Mouse (Mus musculus): ENCODE results near the gene Asb10.
A peak's percentile ranks its signal among the peaks of the same experiment; 100 is the strongest.

The Asb10 gene

GRCm38 (mm10) chr5:24536511-24536910 lies 4.3 kb downstream of the Asb10 start:
- no peak for DNase-seq (ENCODE audit: low spot score in 2 of 2)

- DNase-seq (ENCODE audit: low spot score in 2 of 2) = no peak
These were observed 5.0 kb downstream of the Asb10 start for GRCm38 (mm10) chr5:24535731-24536130.

DNA sequence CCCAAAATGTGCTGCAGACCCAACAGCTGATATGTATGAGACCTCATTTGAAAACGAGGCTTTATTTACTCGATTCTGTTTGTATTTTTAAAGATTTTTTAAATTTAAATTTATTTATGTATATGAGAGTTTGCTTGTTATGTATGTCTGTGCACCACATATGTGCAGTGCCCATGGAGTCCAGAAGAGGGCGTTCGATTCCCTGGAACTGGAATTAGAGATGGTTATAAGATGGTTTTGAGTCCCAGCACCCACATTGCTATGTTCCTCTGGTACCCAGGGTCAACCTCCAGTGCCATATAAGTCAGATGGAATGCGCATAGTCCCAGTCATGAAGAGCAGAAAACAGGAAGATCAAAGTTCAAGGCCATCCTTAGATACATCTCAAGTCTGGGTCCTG lies 6.5 kb downstream of the Asb10 start:
- no peak for DNase-seq (ENCODE audit: low spot score in 2 of 2)

DNA sequence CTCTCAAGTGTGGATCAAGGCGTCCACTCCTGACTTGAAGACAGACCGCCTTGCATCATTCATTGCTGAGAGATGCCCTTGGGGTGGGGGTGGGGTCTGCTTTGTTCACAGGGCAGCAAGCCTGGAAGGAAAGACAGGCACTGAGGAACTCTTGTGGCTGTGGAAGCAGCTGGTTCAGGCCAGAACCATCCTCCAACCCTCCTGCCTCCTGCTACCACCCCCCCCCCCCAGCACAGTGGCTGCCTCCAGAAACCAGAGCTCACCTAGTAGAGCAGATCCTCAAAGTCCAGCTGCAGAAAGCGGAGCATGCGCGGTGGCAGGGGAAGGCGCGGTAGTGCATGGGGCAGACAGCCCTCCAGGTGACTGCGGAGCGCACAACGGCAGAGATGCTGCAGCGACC lies 7.4 kb downstream of the Asb10 start:
- DNase-seq (ENCODE audit: low spot score in 2 of 2) = no peak

- DNase-seq (ENCODE audit: low spot score in 2 of 2) = peak; percentile 75 to 83
These were observed 10.6 kb downstream of the Asb10 start for GRCm38 (mm10) chr5:24530042-24530689.

DNA sequence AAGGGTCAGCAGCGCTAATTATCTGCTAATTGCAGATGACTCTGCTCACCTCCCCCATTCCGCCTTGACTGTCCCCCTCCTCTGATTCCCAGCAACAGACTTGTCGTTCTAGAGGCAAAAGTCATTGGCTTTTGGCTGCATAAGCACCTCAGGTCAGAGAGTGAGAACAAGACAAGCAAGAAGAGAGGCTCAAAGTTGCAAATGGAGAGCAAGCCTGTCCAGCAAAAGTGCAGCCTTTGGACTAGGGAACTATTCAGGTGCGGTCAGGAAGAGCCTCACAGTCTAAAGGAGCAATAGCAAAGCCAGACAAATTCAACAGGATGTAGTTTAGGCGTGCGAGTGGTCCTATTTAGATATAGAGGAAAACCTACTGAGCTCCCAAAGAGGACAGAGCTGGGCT lies 13.0 kb downstream of the Asb10 start:
- DNase-seq (ENCODE audit: low spot score in 2 of 2) = no peak

- no peak for DNase-seq (ENCODE audit: low spot score in 2 of 2)
These were observed 13.9 kb downstream of the Asb10 start, which contains the start of gene Gbx1 for GRCm38 (mm10) chr5:24526889-24527230. Gene Gbx1 (minus strand): TSS chr5:24527202.

DNA sequence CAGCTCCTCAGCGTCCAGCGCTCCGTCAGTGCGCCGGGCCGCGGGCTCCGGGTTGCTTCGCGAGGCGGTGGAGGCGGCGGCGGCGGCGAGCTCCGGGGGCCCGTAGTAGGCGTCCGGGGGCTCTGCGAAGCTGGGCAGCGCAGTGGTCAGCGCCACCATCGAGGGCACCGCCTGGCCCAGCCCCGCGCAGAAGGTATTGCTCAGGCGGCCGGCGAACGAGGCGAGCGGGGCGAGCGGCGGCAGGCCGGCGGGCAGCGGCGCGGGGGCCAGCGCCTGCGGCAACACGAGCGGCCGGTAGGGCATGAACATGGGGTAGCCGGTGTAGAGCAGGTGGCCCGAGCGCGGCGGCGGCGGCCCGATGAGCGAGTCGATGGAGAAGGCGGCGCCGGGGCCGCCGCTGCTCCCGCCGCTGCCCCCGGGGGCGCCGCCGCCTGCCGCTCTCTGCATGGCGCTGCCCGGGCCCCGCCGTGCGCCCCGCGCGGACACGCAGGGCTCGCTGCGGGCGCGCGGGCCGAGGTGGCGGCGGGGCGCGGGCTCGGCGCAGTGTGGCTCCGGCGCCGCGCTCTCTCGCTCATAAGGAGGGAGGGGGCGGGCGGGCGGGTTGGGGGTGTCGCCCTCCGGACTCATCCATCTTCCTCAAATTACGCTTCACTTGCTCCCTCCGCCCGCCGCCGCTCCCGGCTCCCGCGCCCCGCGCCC lies 14.4 kb downstream of the Asb10 start:
- no peak for DNase-seq (ENCODE audit: low spot score in 2 of 2)

DNA sequence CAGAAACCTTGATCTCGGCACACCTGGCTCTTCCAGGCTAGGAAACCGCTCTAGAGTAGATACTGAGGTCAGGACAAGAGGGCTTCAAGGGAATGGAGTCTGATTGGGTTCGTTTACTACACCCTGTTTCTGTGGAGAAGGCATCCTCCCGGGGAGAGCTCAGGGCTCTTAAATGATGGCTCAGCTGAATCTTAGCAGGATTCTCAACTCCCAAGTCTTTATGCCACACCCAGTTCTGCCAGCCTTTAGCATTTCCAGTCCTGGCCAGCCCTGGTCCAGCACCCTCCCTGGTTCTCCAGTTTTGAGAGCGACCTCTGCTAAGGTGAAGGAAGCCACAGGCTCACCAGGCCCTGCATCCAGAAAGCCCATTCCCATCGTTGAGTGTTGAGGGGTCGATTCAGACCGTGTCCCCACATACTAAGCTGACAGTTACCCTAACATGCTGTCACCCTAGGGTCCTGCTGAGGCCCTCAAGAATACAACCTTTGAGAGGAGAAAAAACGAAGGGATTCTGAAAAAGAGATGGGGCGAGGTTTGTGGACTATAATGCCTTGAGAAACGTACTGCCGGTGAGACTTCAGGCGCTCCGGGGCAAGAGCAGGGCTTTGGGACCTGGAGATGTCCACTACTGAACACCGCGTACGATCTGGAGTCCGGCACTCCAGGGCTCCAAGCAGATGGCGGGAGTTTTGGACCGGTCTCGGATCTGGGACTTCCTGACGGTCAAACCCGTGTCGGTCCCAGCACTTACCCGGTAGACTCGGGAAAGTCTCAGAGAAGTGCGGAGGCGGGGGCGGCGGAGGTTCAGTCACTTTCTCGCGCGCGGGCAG lies 15.2 kb downstream of the Asb10 start:
- no peak for DNase-seq (ENCODE audit: low spot score in 2 of 2)

DNA sequence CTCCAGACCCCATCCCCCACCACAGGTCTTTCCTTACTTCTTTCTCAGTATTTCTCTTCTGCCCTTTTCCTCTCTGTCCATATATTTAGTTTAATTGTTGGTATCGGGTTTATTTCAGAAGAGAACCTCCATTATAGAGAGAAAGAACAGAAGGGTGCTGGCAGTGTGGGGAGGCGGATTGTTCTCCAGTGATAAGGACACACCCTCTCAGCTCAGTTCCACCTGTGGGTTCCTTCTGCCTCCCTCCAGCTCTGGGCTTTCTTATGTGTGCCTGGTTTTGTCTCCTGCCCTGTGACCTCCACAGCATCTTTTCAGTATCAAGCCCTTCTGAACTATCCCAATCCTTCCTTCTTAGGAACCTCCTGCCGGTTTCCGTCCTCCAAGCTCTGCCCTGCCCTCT lies 16.3 kb downstream of the Asb10 start:
- DNase-seq (ENCODE audit: low spot score in 2 of 2) = no peak

DNA sequence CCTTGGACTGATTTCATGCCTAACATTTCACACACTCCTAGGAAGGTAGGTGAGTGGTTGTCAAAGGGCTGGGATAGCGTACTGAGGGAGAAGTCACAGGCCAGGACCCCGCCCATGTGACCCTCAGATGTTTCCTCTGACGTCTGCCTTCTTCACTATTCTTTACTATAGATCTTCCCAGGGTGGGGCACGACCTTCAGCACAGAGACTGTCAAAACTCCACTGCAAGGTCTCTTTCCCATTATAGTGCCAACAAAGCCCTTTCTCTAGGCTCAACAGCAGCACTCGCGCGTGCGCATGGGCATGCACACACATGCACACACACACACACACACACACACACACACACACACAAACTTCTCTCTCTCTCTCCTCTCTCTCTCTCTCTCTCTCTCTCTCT lies 17.0 kb downstream of the Asb10 start:
- DNase-seq (ENCODE audit: low spot score in 2 of 2) = no peak

GRCm38 (mm10) chr5:24521366-24521765 lies 19.4 kb downstream of the Asb10 start:
- no peak for DNase-seq (ENCODE audit: low spot score in 2 of 2)

GRCm38 (mm10) chr5:24512271-24512670 lies 28.5 kb downstream of the Asb10 start:
- DNase-seq (ENCODE audit: low spot score in 2 of 2) = no peak

- peak in 1 of 2 experiments; percentile 19 for DNase-seq (ENCODE audit: low spot score in 2 of 2)
These were observed 30.1 kb downstream of the Asb10 start for GRCm38 (mm10) chr5:24510635-24511034.

DNA sequence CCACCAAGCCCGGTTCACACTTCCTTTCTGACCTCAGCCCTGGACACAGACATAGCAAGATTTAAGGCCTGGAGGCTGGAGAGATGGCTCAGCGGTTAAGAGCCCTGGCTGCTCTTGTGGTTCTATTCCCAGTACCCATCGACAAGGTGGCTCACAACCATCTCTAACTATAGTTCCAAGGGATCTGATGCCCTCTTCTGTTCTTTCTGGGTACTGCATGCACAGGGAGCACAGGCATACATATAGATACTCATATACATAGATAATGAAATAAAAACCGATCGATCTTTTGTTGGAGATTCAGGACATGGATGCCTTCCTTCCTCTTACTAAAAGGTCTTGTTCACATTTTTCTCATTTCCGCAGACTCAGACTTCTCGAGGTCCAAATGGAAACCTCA lies 32.4 kb downstream of the Asb10 start:
- DNase-seq (ENCODE audit: low spot score in 2 of 2) = no peak

- DNase-seq (ENCODE audit: low spot score in 2 of 2) = no peak
These were observed 35.3 kb downstream of the Asb10 start for GRCm38 (mm10) chr5:24505513-24505912.

GRCm38 (mm10) chr5:24502786-24503185 lies 38.0 kb downstream of the Asb10 start:
- DNase-seq (ENCODE audit: low spot score in 2 of 2) = no peak

GRCm38 (mm10) chr5:24500851-24501250 lies 39.9 kb downstream of the Asb10 start:
- no peak for DNase-seq (ENCODE audit: low spot score in 2 of 2)

- DNase-seq (ENCODE audit: low spot score in 2 of 2) = no peak
These were observed 41.7 kb downstream of the Asb10 start for GRCm38 (mm10) chr5:24499113-24499512.

GRCm38 (mm10) chr5:24497526-24497925 lies 43.3 kb downstream of the Asb10 start:
- no peak for DNase-seq (ENCODE audit: low spot score in 2 of 2)

- no peak for DNase-seq (ENCODE audit: low spot score in 2 of 2)
These were observed 44.0 kb downstream of the Asb10 start for GRCm38 (mm10) chr5:24496756-24497155.

DNA sequence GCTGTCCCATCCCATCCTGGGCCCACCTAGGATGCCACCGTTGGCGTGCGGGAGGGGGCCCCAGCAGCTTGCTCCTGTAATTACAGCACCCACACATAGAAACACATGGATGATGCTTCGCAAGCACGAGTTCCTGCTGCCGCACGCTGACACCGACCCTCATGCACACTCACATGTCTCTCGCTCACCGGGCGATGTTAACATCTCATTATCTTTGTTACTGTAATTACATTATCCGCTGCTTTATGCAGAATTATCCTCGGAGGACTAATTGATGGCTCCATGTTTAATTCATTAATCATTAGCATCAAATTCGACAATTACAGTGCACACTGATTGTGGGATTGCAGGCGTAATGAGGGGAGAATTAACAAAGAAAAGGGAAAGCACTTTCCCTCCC lies 45.8 kb downstream of the Asb10 start:
- DNase-seq (ENCODE audit: low spot score in 2 of 2) = no peak

All from spleen, postnatal 14 days (tissue).